ENCODE assay signal across 12 mouse cellular contexts in genomic region chr8:95701809-95702208, GRCm38 (mm10). TPM values are rescaled to one million over a fixed set of nuclear protein-coding genes. Genes with fewer than 3 reads are reported as not detected.
DNase-seq lines count a peak whose midpoint lies in the region; ATAC-seq and TF ChIP-seq lines count a peak whose summit lies in the region.
"Had no signal": no experiment of that assay in that cellular context is flagged by ENCODE, and none has a peak within 500 bp of the region (broad histone marks: within the 10 kb centered on the region; RNA-seq: fewer than 3 reads in every experiment).

No protein-coding gene starts in this region.

- H3K36me3 ChIP-seq in midbrain, embryonic 12.5 days: peaks cover 6% of the 10 kb centered on the region; the same call in 1 of the 2 replicates
- 0 out of 2 replicates have a peak, but pooled peaks cover 2% of the 10 kb centered on the region for H3K36me3 ChIP-seq in midbrain, embryonic 16.5 days (ENCODE audit: control insufficient read depth, insufficient read depth, low read length)
- H3K36me3 ChIP-seq in embryonic facial prominence, embryonic 10.5 days (replicated peaks): no peaks in the 10 kb centered on the region
- no peaks in the 10 kb centered on the region for H3K36me3 ChIP-seq in limb, embryonic 13.5 days
- H3K36me3 ChIP-seq: liver, embryonic 12.5 days had no signal

- 80% methylated on average over 4 of the region's 4 CpGs for WGBS in midbrain, embryonic 12.5 days
- WGBS in midbrain, embryonic 16.5 days: 74% methylated on average over 4 of the region's 4 CpGs
- WGBS in embryonic facial prominence, embryonic 10.5 days: 76% methylated on average over 4 of the region's 4 CpGs
- WGBS in limb, embryonic 13.5 days: 80% methylated on average over 4 of the region's 4 CpGs

- intact Hi-C loops in gastrocnemius, adult 2 months (cut with DNase I): loop anchor here (10.0 kb wide), 1 partner anchor 447 kb away; no protein-coding TSS in a partner anchor

- H3K27ac ChIP-seq in gastrocnemius, adult 2 months: no peak overlapping the region
- H3K27ac ChIP-seq in midbrain, embryonic 12.5 days (replicated peaks): no peak overlapping the region
- H3K27ac ChIP-seq in midbrain, embryonic 16.5 days (ENCODE audit: low read length): no peak overlapping the region
- H3K27ac ChIP-seq in embryonic facial prominence, embryonic 10.5 days (replicated peaks): no peak overlapping the region
- H3K27ac ChIP-seq in limb, embryonic 13.5 days: no peak overlapping the region
- H3K27ac ChIP-seq: liver, embryonic 12.5 days had no signal

- peaks cover 37% of the 10 kb centered on the region for H3K4me1 ChIP-seq in midbrain, embryonic 12.5 days
- H3K4me1 ChIP-seq in midbrain, embryonic 16.5 days (ENCODE audit: control insufficient read depth, insufficient read depth, low read length): peaks cover 55% of the 10 kb centered on the region
- H3K4me1 ChIP-seq in embryonic facial prominence, embryonic 10.5 days: peaks cover 36% of the 10 kb centered on the region
- peaks cover 25% of the 10 kb centered on the region for H3K4me1 ChIP-seq in limb, embryonic 13.5 days

- H3K4me2 ChIP-seq in midbrain, embryonic 12.5 days (replicated peaks): peak overlapping the region; percentile 93
- H3K4me2 ChIP-seq in midbrain, embryonic 16.5 days (ENCODE audit: low read length): no peak overlapping the region
- peak overlapping the region; percentile 97; the same call in 1 of the 2 replicates for H3K4me2 ChIP-seq in limb, embryonic 13.5 days (replicated peaks)

- H3K4me3 ChIP-seq in gastrocnemius, adult 2 months: no peak overlapping the region
- 0 out of 2 replicates have a peak overlapping the region, but pooled peaks have one; percentile 56 for H3K4me3 ChIP-seq in midbrain, embryonic 12.5 days
- H3K4me3 ChIP-seq in midbrain, embryonic 16.5 days (ENCODE audit: low read depth, low read length): no peak overlapping the region
- H3K4me3 ChIP-seq in embryonic facial prominence, embryonic 10.5 days: peak overlapping the region; percentile 72; the same call in 1 of the 2 replicates
- H3K4me3 ChIP-seq in limb, embryonic 13.5 days: no peak overlapping the region

- peaks cover 27% of the 10 kb centered on the region for H3K27me3 ChIP-seq in midbrain, embryonic 12.5 days
- no peaks in the 10 kb centered on the region; the same call in 1 of the 2 replicates for H3K27me3 ChIP-seq in midbrain, embryonic 16.5 days (ENCODE audit: control insufficient read depth, insufficient read depth, low read depth, low read length)
- H3K27me3 ChIP-seq in embryonic facial prominence, embryonic 10.5 days (replicated peaks; ENCODE audit: low read depth, poor library complexity, severe bottlenecking): peaks cover 44% of the 10 kb centered on the region
- H3K27me3 ChIP-seq in limb, embryonic 13.5 days: peaks cover 14% of the 10 kb centered on the region

- peak; percentile 13 for DNase-seq in gastrocnemius, adult 2 months
- DNase-seq in gastrocnemius, postnatal 25 days: no peak
- DNase-seq in embryonic facial prominence, embryonic 10.5 days (ENCODE audit: low spot score): no peak
- no peak for DNase-seq in embryo, embryonic 10.5 days (ENCODE audit: low spot score)
- no peak for DNase-seq in frontal cortex, postnatal 10 days (ENCODE audit: low spot score in 2 of 2)
- DNase-seq: retina, postnatal 1 day; thymus, postnatal 36 days had no signal

- no peak for TF ChIP-seq CTCF in gastrocnemius, adult 2 months (IDR thresholded peaks at IDR 0.05)

- no peak overlapping the region for H3K9ac ChIP-seq in midbrain, embryonic 12.5 days (replicated peaks)
- H3K9ac ChIP-seq in midbrain, embryonic 16.5 days (ENCODE audit: low read depth, low read length): no peak overlapping the region
- no peak overlapping the region for H3K9ac ChIP-seq in limb, embryonic 13.5 days

- ATAC-seq in midbrain, embryonic 12.5 days (ENCODE audit: low FRiP score, low read depth): no peak
- ATAC-seq in midbrain, embryonic 16.5 days: no peak
- no peak for ATAC-seq in limb, embryonic 13.5 days (ENCODE audit: low FRiP score, low read depth)

- H3K9me3 ChIP-seq in midbrain, embryonic 12.5 days: no peaks in the 10 kb centered on the region
- H3K9me3 ChIP-seq in midbrain, embryonic 16.5 days (replicated peaks; ENCODE audit: control insufficient read depth, low read length, poor library complexity, severe bottlenecking): no peaks in the 10 kb centered on the region
- H3K9me3 ChIP-seq in embryonic facial prominence, embryonic 10.5 days: no peaks in the 10 kb centered on the region
- no peaks in the 10 kb centered on the region for H3K9me3 ChIP-seq in limb, embryonic 13.5 days
- H3K9me3 ChIP-seq: liver, embryonic 12.5 days had no signal

RNA-seq across cellular contexts. Expression of gene Setd6, which starts 13.9 kb away (rescaled TPM):
- total RNA-seq in gastrocnemius, adult 2 months (2021): 10 to 100 TPM; 10.7 to 13.3 TPM
- 10 to 100 TPM in 1 of 2 experiments, 1 to 10 TPM in 1; 9.5 to 10.4 TPM for total RNA-seq in gastrocnemius, postnatal 25 days (2021)
- polyA plus RNA-seq in midbrain, embryonic 12.5 days (2016; fragmentation: Nextera tagmentation; extraction: Ambion mirVana): 21.0 and 26.3 TPM in 2 replicates
- polyA plus RNA-seq in midbrain, embryonic 16.5 days (2015; fragmentation: Nextera tagmentation; extraction: Ambion mirVana): 34.3 TPM in 2 replicates
- 19.9 and 21.0 TPM in 2 replicates for polyA plus RNA-seq in embryonic facial prominence, embryonic 10.5 days (2016; fragmentation: Nextera tagmentation; extraction: Ambion mirVana)
- polyA plus RNA-seq in limb, embryonic 13.5 days (2015; fragmentation: Nextera tagmentation; extraction: Ambion mirVana): 15.1 and 19.8 TPM in 2 replicates

RNA-seq across cellular contexts. Expression of gene Ndrg4, which starts 25.0 kb away (rescaled TPM):
- 1 to 10 TPM; 2.4 to 4.0 TPM for total RNA-seq in gastrocnemius, adult 2 months (2021)
- total RNA-seq in gastrocnemius, postnatal 25 days (2021): 1 to 10 TPM; 4.6 to 5.9 TPM
- polyA plus RNA-seq in midbrain, embryonic 12.5 days (2016; fragmentation: Nextera tagmentation; extraction: Ambion mirVana): 75.2 and 77.7 TPM in 2 replicates
- polyA plus RNA-seq in midbrain, embryonic 16.5 days (2015; fragmentation: Nextera tagmentation; extraction: Ambion mirVana): 394 and 511 TPM in 2 replicates
- polyA plus RNA-seq in embryonic facial prominence, embryonic 10.5 days (2016; fragmentation: Nextera tagmentation; extraction: Ambion mirVana): 18.5 and 20.6 TPM in 2 replicates
- 15.8 and 17.5 TPM in 2 replicates for polyA plus RNA-seq in limb, embryonic 13.5 days (2015; fragmentation: Nextera tagmentation; extraction: Ambion mirVana)
- total RNA-seq: megakaryocyte-erythroid progenitor cell, adult 5-6 weeks had no signal

Comparison
In these comparisons a context has a peak if more than half of its experiments do, and no peak if none do; other contexts are left out.
1. H3K4me3 ChIP-seq: peak in midbrain, embryonic 12.5 days (single experiment) and embryonic facial prominence, embryonic 10.5 days (single experiment); none in gastrocnemius, adult 2 months (single experiment), midbrain, embryonic 16.5 days (single experiment) and limb, embryonic 13.5 days (single experiment).